In the genomic region with DNA sequence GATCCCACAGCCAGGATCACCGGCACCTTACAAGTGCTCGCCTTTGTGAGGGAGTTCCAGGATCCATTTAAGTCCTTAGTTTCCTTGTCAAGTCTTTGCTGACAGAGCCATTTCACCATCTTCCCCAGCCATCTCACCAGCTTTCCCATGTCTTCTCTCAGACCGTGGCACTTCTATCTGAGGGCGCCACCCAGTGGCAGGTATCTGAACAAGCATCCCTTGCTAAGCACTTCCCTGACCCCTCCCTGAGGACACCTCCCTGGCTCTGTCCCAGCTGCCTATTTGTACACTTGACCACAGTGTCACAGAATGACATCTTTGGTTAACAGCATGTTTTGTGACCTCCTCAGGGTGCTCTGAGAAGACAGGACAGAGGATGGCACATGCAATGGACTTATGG, we compare ENCODE assay signal across 9 mouse cellular contexts. TPM values are rescaled to one million over a fixed set of nuclear protein-coding genes. Genes with fewer than 3 reads are reported as not detected.
DNase-seq lines count a peak whose midpoint lies in the region; ATAC-seq and TF ChIP-seq lines count a peak whose summit lies in the region.
"Had no signal": no experiment of that assay in that cellular context is flagged by ENCODE, and none has a peak within 500 bp of the region (broad histone marks: within the 10 kb centered on the region; RNA-seq: fewer than 3 reads in every experiment).

No protein-coding gene starts in this region.

- no peak for ATAC-seq in forebrain, embryonic 15.5 days (replicated peaks)
- 0 out of 2 replicates have a peak, but pooled peaks have one; percentile 35 for ATAC-seq in liver, postnatal 0 days

- WGBS in forebrain, embryonic 10.5 days, result 18% methylated on average over 4 of the region's 4 CpGs
- WGBS in forebrain, embryonic 15.5 days, result 25% methylated on average over 4 of the region's 4 CpGs
- 13% methylated on average over 4 of the region's 4 CpGs for WGBS in liver, postnatal 0 days (ENCODE audit: insufficient replicate concordance)

- peak; percentile 82 for TF ChIP-seq CTCF in liver, postnatal 0 days (IDR thresholded peaks at IDR 0.05; ENCODE audit: low read depth)

- H3K4me1 ChIP-seq in forebrain, embryonic 10.5 days, result peaks cover 11% of the 10 kb centered on the region
- no peaks in the 10 kb centered on the region for H3K4me1 ChIP-seq in forebrain, embryonic 15.5 days
- no peaks in the 10 kb centered on the region for H3K4me1 ChIP-seq in liver, postnatal 0 days (ENCODE audit: insufficient read depth)

- no peaks in the 10 kb centered on the region for H3K36me3 ChIP-seq in forebrain, embryonic 10.5 days (replicated peaks)
- H3K36me3 ChIP-seq in forebrain, embryonic 15.5 days, result no peaks in the 10 kb centered on the region
- H3K36me3 ChIP-seq in liver, postnatal 0 days (replicated peaks; ENCODE audit: insufficient read depth, low read length), result no peaks in the 10 kb centered on the region
- H3K36me3 ChIP-seq: neural tube, embryonic 13.5 days had no signal

- intact Hi-C loops in heart, postnatal 36 days (cut with DNase I), result loop anchor here (2.0 kb wide), 1 partner anchor 37 kb away; no protein-coding TSS in a partner anchor

- H3K4me3 ChIP-seq in forebrain, embryonic 10.5 days, result no peak overlapping the region
- H3K4me3 ChIP-seq in forebrain, embryonic 15.5 days, result no peak overlapping the region
- H3K4me3 ChIP-seq in liver, postnatal 0 days (ENCODE audit: low read depth, low read length), result no peak overlapping the region
- H3K4me3 ChIP-seq: neural tube, embryonic 13.5 days had no signal

- no peak for TF ChIP-seq EP300 in liver, postnatal 0 days (IDR thresholded peaks at IDR 0.05; ENCODE audit: low read depth)

- peaks cover 18% of the 10 kb centered on the region; the same call in 1 of the 2 replicates for H3K27me3 ChIP-seq in forebrain, embryonic 10.5 days (ENCODE audit: poor library complexity, severe bottlenecking)
- H3K27me3 ChIP-seq in forebrain, embryonic 15.5 days, result no peaks in the 10 kb centered on the region
- H3K27me3 ChIP-seq in liver, postnatal 0 days (ENCODE audit: insufficient read depth, low read length), result peaks cover 6% of the 10 kb centered on the region; the same call in 1 of the 2 replicates
- H3K27me3 ChIP-seq: neural tube, embryonic 13.5 days had no signal

- peak; percentile 35 for DNase-seq in forebrain, embryonic 10.5 days (ENCODE audit: extremely low spot score, low spot score)
- peak; percentile 41 for DNase-seq in urinary bladder, adult 2 months (ENCODE audit: low spot score)
- DNase-seq in urinary bladder, postnatal 10 days (ENCODE audit: low spot score), result no peak
- peak; percentile 73 for DNase-seq in embryo, embryonic 10 days (ENCODE audit: low spot score)
- peak; percentile 71 to 72 for DNase-seq in heart, postnatal 36 days
- DNase-seq in liver, postnatal 0 days, result peak; percentile 78
- DNase-seq in right cerebral cortex, postnatal 4 days, result peak; percentile 52

- no peak overlapping the region for H3K27ac ChIP-seq in forebrain, embryonic 10.5 days
- H3K27ac ChIP-seq in forebrain, embryonic 15.5 days (replicated peaks), result no peak overlapping the region
- no peak overlapping the region for H3K27ac ChIP-seq in liver, postnatal 0 days (ENCODE audit: low read depth)
- H3K27ac ChIP-seq: neural tube, embryonic 13.5 days had no signal

- no peak overlapping the region for H3K4me2 ChIP-seq in forebrain, embryonic 15.5 days (replicated peaks)
- H3K4me2 ChIP-seq in liver, postnatal 0 days (ENCODE audit: low read depth, low read length), result no peak overlapping the region
- H3K4me2 ChIP-seq: neural tube, embryonic 13.5 days had no signal

- H3K9ac ChIP-seq in forebrain, embryonic 15.5 days (replicated peaks), result no peak overlapping the region
- no peak overlapping the region for H3K9ac ChIP-seq in liver, postnatal 0 days (replicated peaks)
- H3K9ac ChIP-seq: neural tube, embryonic 13.5 days had no signal

- H3K9me3 ChIP-seq in forebrain, embryonic 10.5 days, result no peaks in the 10 kb centered on the region
- H3K9me3 ChIP-seq in forebrain, embryonic 15.5 days, result no peaks in the 10 kb centered on the region
- no peaks in the 10 kb centered on the region for H3K9me3 ChIP-seq in liver, postnatal 0 days (ENCODE audit: low read length)
- H3K9me3 ChIP-seq: neural tube, embryonic 13.5 days had no signal

RNA-seq across cellular contexts. Expression of a gene that starts 15.2 kb away (rescaled TPM):
- polyA plus RNA-seq in forebrain, embryonic 10.5 days (2016; fragmentation: Nextera tagmentation; extraction: Ambion mirVana), result 0.86 and 1.3 TPM in 2 replicates
- 11.7 and 13.5 TPM in 2 replicates for polyA plus RNA-seq in forebrain, embryonic 15.5 days (2015; fragmentation: Nextera tagmentation; extraction: Ambion mirVana)
- polyA plus RNA-seq in urinary bladder, adult 2 months (2012; rRNA removed), result 14.2 and 24.1 TPM in 2 replicates
- 1 to 10 TPM; 5.6 to 5.7 TPM for total RNA-seq in heart, postnatal 36 days (2021)
- polyA plus RNA-seq in liver, postnatal 0 days (2015; fragmentation: Nextera tagmentation; extraction: Ambion mirVana), result 0.27 and 0.38 TPM in 2 replicates
